In genomic region chr4:63555111-63555510, GRCm38 (mm10) we compare ENCODE assay signal across 12 mouse cellular contexts. TPM values are rescaled to one million over a fixed set of nuclear protein-coding genes. Genes with fewer than 3 reads are reported as not detected.
"Had no signal": no experiment of that assay in that cellular context is flagged by ENCODE, and none has a peak within 500 bp of the region (broad histone marks: within the 10 kb centered on the region; RNA-seq: fewer than 3 reads in every experiment).

No protein-coding gene starts in this region.

- H3K4me2 ChIP-seq: lung, embryonic 14.5 days; midbrain, embryonic 13.5 days; neural tube, embryonic 12.5 days had no signal

- H3K9me3 ChIP-seq: limb, embryonic 10.5 days; midbrain, embryonic 13.5 days; neural tube, embryonic 12.5 days had no signal

- H3K4me3 ChIP-seq: left cerebral cortex, adult 2 months; limb, embryonic 10.5 days; midbrain, embryonic 13.5 days; neural tube, embryonic 12.5 days had no signal

- H3K9ac ChIP-seq: lung, embryonic 14.5 days; midbrain, embryonic 13.5 days; neural tube, embryonic 12.5 days had no signal

- ATAC-seq: intestine, postnatal 0 days; midbrain, embryonic 13.5 days had no signal

- H3K27ac ChIP-seq: left cerebral cortex, adult 2 months; limb, embryonic 10.5 days; midbrain, embryonic 13.5 days; neural tube, embryonic 12.5 days; stomach, postnatal 0 days had no signal

- DNase-seq: kidney, adult 8-10 months; kidney, postnatal 25 days; lung, embryonic 14.5 days; thymus, postnatal 4 days had no signal

RNA-seq across cellular contexts. Expression of gene Gm11213, which starts 50.0 kb away (rescaled TPM):
- polyA plus RNA-seq: intestine, postnatal 0 days; kidney, embryonic 16.5 days; limb, embryonic 10.5 days; limb, embryonic 14.5 days; lung, embryonic 14.5 days; midbrain, embryonic 13.5 days; neural tube, embryonic 12.5 days; stomach, postnatal 0 days had no signal
